Mouse (Mus musculus): Measurements from ENCODE around the gene Camp. TPM values are rescaled to one million over a fixed set of nuclear protein-coding genes. Genes with fewer than 3 reads are reported as not detected.

The Camp gene
- polyA plus RNA-seq (2014; fragmentation: Illumina TruSeq; extraction: RNeasy Lipid Tissue Mini Kit (QIAGEN cat#74804); ENCODE audit: low read depth, low replicate concordance), result not detected

GRCm38 (mm10) chr9:109849312-109849758 lies at the start of gene Camp:
Gene Camp, minus strand, starts transcription at chr9:109849617.

GRCm38 (mm10) chr9:109874797-109875691 lies 25.6 kb upstream of the Camp start, which contains the start of gene Cdc25a:
Gene Cdc25a, plus strand, starts transcription at chr9:109875579.

GRCm38 (mm10) chr9:109832391-109833087 lies 16.9 kb downstream of the Camp start, which contains the start of gene Nme6:
Gene Nme6, plus strand, starts transcription at chr9:109832749.

GRCm38 (mm10) chr9:109811980-109812379 lies 37.4 kb downstream of the Camp start, which contains the start of gene Spink8:
Gene Spink8, plus strand, starts transcription at chr9:109812280.

Other genes with a start within 250 kb of the Camp start
- gene Fbxw24, start 223.6 kb downstream of the Camp start, polyA plus RNA-seq (2014; fragmentation: Illumina TruSeq; extraction: RNeasy Lipid Tissue Mini Kit (QIAGEN cat#74804); ENCODE audit: low read depth, low replicate concordance), result not detected
- not detected for gene Fbxw25, start 185.0 kb downstream of the Camp start, polyA plus RNA-seq (2014; fragmentation: Illumina TruSeq; extraction: RNeasy Lipid Tissue Mini Kit (QIAGEN cat#74804); ENCODE audit: low read depth, low replicate concordance)
- not detected for gene Fbxw18, start 146.9 kb downstream of the Camp start, polyA plus RNA-seq (2014; fragmentation: Illumina TruSeq; extraction: RNeasy Lipid Tissue Mini Kit (QIAGEN cat#74804); ENCODE audit: low read depth, low replicate concordance)
- not detected for gene Fbxw26, start 103.5 kb downstream of the Camp start, polyA plus RNA-seq (2014; fragmentation: Illumina TruSeq; extraction: RNeasy Lipid Tissue Mini Kit (QIAGEN cat#74804); ENCODE audit: low read depth, low replicate concordance)
- not detected for gene Fbxw27, start 58.9 kb downstream of the Camp start, polyA plus RNA-seq (2014; fragmentation: Illumina TruSeq; extraction: RNeasy Lipid Tissue Mini Kit (QIAGEN cat#74804); ENCODE audit: low read depth, low replicate concordance)
- gene Spink8, start 37.3 kb downstream of the Camp start, polyA plus RNA-seq (2014; fragmentation: Illumina TruSeq; extraction: RNeasy Lipid Tissue Mini Kit (QIAGEN cat#74804); ENCODE audit: low read depth, low replicate concordance), result not detected
- gene Nme6, start 16.9 kb downstream of the Camp start, polyA plus RNA-seq (2014; fragmentation: Illumina TruSeq; extraction: RNeasy Lipid Tissue Mini Kit (QIAGEN cat#74804); ENCODE audit: low read depth, low replicate concordance), result 30.3 TPM
- gene Cdc25a, start 26.0 kb upstream of the Camp start, polyA plus RNA-seq (2014; fragmentation: Illumina TruSeq; extraction: RNeasy Lipid Tissue Mini Kit (QIAGEN cat#74804); ENCODE audit: low read depth, low replicate concordance), result 4.0 TPM
- 202 TPM for gene Map4, start 81.8 kb upstream of the Camp start, polyA plus RNA-seq (2014; fragmentation: Illumina TruSeq; extraction: RNeasy Lipid Tissue Mini Kit (QIAGEN cat#74804); ENCODE audit: low read depth, low replicate concordance)

Data from heart, adult 10 weeks (tissue).